Mouse (Mus musculus) retina, postnatal 1 day (tissue): ENCODE measurements at regions not wholly inside any gene's neighbourhood (a gene's known extent, or its start where the extent isn't known, plus 50 kb on each side); places are given as distances from the start of the nearest gene placed in this dataset.

ENCODE experiments used
- DNase-seq: peaks from one replicate; pipeline ENCODE4 v3.0.0-alpha.2; 2012

GRCm38 (mm10) chr1:148392673-148393072, 1568.4 kb downstream of the Pla2g4a start:
- peak; percentile 45 for DNase-seq
